Mouse (Mus musculus): ENCODE data around the gene Hibadh. TPM values are rescaled to one million over a fixed set of nuclear protein-coding genes. Genes with fewer than 3 reads are reported as not detected.

The Hibadh gene
- total RNA-seq, 2 experiments from 2014 or later: 46.5 to 49.3 TPM

DNA sequence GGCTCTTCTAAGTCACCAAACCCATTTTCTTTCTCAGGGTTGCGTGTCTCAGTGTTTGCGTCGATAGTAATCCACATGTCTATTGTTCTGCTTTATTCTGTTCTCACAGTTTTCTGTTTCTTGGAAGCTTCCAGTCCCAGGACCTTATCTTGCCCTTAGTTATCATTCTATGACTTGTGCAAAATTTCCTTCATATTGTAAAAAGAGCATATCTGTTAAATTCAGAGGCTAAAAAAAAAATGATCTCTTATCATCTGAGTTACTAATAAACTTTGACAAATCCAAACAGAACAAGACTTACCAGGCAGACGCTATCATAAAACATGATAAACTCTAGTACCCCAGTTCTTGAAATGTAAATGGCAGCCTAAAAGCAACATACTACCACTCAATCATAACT is 11.0 kb downstream of the Hibadh start:
- DNase-seq (ENCODE audit: extremely low spot score in 1 of 2, low spot score in 2 of 2): no peak
- Histone ChIP-seq H3K4me3 (no peak overlapping the region), H3K27ac (no peak overlapping the region)
- intact Hi-C loops (cut with DNase I): no loop called here
- TF ChIP-seq CTCF (IDR thresholded peaks at IDR 0.05): no peak

- Histone ChIP-seq H3K4me3 (no peak overlapping the region), H3K27ac (no peak overlapping the region)
- DNase-seq (ENCODE audit: extremely low spot score in 1 of 2, low spot score in 2 of 2): no peak
- no peak for TF ChIP-seq CTCF (IDR thresholded peaks at IDR 0.05)
- intact Hi-C loops (cut with DNase I): no loop called here
These were observed 13.5 kb downstream of the Hibadh start for GRCm38 (mm10) chr6:52626735-52627134.

- Histone ChIP-seq H3K27ac (no peak overlapping the region), H3K4me3 (no peak overlapping the region)
- TF ChIP-seq CTCF (IDR thresholded peaks at IDR 0.05): no peak
- intact Hi-C loops (cut with DNase I): no loop called here
- DNase-seq (ENCODE audit: extremely low spot score in 1 of 2, low spot score in 2 of 2): no peak
These were observed 16.4 kb downstream of the Hibadh start for GRCm38 (mm10) chr6:52623741-52624140.

- Histone ChIP-seq H3K27ac (no peak overlapping the region), H3K4me3 (no peak overlapping the region)
- no peak for DNase-seq (ENCODE audit: extremely low spot score in 1 of 2, low spot score in 2 of 2)
- TF ChIP-seq CTCF (IDR thresholded peaks at IDR 0.05): no peak
- intact Hi-C loops (cut with DNase I): no loop called here
These were observed 18.3 kb downstream of the Hibadh start for GRCm38 (mm10) chr6:52621731-52622480.

DNA sequence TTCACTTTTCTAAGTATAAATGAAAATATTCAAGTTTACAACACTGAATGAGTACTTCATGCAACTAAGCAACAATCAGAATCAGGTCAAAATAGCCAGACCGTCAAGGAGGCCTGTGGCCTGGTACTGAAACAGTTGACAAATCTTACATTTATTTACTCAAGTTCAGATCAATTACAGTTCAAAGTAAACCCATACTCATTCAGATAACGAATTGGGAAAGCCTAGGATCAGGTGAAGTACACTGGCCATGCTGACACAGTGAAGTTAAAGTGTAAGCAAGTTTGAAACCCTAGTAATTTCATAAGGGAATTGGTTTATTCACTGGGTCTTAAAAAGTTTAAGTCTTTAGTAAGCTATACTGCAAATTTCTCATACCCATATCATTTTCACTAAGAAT is 20.1 kb downstream of the Hibadh start:
- intact Hi-C loops (cut with DNase I): no loop called here
- H3K27ac ChIP-seq: no peak overlapping the region
- TF ChIP-seq CTCF (IDR thresholded peaks at IDR 0.05): no peak
- no peak for DNase-seq (ENCODE audit: extremely low spot score in 1 of 2, low spot score in 2 of 2)
- no peak overlapping the region for H3K4me3 ChIP-seq

GRCm38 (mm10) chr6:52609626-52610352 is 30.4 kb downstream of the Hibadh start:
- Histone ChIP-seq H3K4me3 (no peak overlapping the region), H3K27ac (no peak overlapping the region)
- intact Hi-C loops (cut with DNase I): loop anchor here (10.0 kb wide), 1 partner anchor 225 kb away; no protein-coding TSS in a partner anchor
- DNase-seq (ENCODE audit: extremely low spot score in 1 of 2, low spot score in 2 of 2): no peak
- TF ChIP-seq CTCF (IDR thresholded peaks at IDR 0.05): no peak

GRCm38 (mm10) chr6:52608121-52608520 is 32.1 kb downstream of the Hibadh start:
- H3K27ac ChIP-seq: no peak overlapping the region
- DNase-seq (ENCODE audit: extremely low spot score in 1 of 2, low spot score in 2 of 2): no peak
- intact Hi-C loops (cut with DNase I): loop anchor here (10.0 kb wide), 1 partner anchor 227 kb away; no protein-coding TSS in a partner anchor

DNA sequence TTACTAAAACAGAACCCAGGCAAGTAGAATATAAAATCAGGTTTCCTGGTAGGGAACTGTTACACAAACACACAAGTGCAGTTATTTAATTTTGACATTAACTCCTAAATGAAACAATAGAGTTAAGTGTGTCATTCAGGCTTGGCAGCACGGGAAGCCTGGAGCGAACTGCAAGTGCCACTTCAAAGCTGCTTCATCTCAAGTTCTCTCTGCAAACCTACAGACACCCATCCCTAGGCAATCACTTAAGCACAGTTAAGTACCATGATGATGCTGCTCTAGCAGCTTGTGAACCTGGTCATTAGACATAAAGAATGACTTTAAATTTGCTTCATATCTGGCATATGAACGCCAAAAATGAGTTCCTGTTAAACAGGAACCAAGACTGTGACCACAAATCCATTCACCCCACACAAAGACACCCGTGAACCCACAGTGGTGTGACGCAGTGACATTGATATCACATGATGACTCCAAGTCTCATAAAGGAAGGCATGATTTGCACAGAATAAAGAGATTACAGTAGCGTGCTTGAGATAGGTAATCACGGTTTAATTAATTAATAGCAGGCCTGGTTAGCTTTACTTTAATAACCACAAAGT is 33.3 kb downstream of the Hibadh start:
- intact Hi-C loops (cut with DNase I): loop anchor here (10.0 kb wide), 1 partner anchor 228 kb away; no protein-coding TSS in a partner anchor
- DNase-seq (ENCODE audit: extremely low spot score in 1 of 2, low spot score in 2 of 2): no peak
- no peak for TF ChIP-seq CTCF (IDR thresholded peaks at IDR 0.05)
- no peak overlapping the region for H3K4me3 ChIP-seq
- H3K27ac ChIP-seq: no peak overlapping the region

More at GRCm38 (mm10) chr6:52608121-52608520, 32.1 kb downstream of the Hibadh start:
- no peak overlapping the region for H3K4me3 ChIP-seq
- TF ChIP-seq CTCF (IDR thresholded peaks at IDR 0.05): no peak

DNA sequence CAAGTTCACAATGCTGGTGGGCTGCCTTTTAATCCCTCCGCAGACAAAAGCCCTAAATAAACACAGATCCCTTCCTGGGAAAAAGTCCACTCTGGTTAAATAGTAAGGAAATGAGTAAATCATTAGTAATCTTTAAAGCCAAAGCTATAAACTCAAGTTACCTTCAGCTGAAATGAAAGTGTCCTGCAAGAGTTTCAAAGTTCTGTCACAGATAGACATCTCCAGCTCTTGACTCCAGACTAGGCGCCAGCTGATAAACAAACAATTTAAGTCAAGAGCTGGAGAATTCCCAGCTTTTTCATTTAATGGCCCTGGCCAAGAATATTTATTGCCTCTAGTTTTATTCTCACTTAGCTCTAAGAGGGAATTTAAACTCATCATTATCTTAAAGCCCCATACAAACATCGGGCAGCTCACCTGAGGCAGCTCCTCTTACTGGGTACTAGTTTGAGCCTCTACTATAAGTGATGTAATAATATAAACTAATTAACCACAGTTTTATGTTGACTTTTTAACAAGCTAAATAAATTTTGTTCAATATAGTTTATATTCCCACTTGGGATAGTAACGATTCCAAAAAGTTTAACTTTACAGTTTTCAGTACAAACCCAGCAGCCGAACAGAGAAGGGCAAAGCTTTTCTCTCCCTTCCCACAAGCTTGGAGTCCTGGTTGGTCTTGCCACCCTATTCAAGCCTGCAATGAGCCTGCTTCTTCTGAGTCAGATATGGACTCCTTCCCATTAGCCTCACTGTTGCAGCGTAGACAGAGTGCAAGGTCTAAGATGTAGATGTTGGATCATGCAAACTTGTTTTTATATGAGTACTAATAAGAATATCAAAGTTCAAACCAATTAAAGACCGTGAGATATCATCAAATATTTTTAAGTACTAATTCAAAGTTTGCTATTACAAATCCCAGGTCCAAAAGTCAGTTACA is 38.2 kb downstream of the Hibadh start:
- no peak for DNase-seq (ENCODE audit: extremely low spot score in 1 of 2, low spot score in 2 of 2)
- H3K4me3 ChIP-seq: no peak overlapping the region
- no peak overlapping the region for H3K27ac ChIP-seq
- intact Hi-C loops (cut with DNase I): loop anchor here (2.0 to 10.0 kb wide), 2 partner anchors 233 to 295 kb away; no protein-coding TSS in a partner anchor
- no peak for TF ChIP-seq CTCF (IDR thresholded peaks at IDR 0.05)

DNA sequence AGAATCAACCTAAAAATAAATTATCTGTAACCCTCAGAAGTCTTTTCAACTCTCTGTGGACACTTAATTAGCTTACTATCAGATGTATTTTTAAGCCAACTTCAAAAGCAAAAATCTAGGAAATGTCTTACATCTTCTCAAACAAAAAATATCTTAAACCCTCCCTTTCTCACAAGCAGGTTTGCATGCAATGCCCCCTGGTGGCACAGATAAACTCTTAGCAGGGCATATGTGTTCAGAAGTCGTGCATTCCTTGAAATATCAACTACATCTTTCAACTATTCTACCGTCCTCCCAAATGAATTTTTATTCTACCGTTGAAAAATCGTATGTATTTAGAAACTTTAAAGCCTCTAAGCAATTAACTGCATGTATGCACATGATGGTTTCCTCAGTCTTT is 39.1 kb downstream of the Hibadh start:
- Histone ChIP-seq H3K27ac (no peak overlapping the region), H3K4me3 (no peak overlapping the region)
- DNase-seq (ENCODE audit: extremely low spot score in 1 of 2, low spot score in 2 of 2): peak; percentile 23 to 39
- TF ChIP-seq CTCF (IDR thresholded peaks at IDR 0.05): peak; percentile 83
- intact Hi-C loops (cut with DNase I): loop anchor here (2.0 to 10.0 kb wide), 2 partner anchors 234 to 294 kb away; no protein-coding TSS in a partner anchor

DNA sequence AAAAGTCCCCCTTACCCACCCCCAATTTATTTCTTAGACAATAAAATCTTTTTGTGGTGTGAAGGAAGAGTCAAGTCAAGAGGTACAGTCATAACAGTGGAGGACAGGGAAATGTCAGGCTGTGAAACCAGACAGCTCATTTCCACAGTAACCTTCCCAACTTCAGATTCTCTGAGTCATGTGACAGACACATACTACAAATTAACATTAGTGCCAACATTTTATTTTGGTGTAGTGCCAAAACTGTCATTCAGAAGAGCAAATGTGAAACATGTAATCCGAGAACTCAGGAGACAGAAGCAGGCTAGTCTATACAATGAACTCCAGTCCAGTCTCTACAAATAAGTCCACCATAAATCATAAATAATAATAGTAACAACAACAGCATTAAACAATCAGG is 45.4 kb downstream of the Hibadh start:
- no peak overlapping the region for H3K27ac ChIP-seq
- intact Hi-C loops (cut with DNase I): no loop called here
- H3K4me3 ChIP-seq: no peak overlapping the region
- DNase-seq (ENCODE audit: extremely low spot score in 1 of 2, low spot score in 2 of 2): no peak
- no peak for TF ChIP-seq CTCF (IDR thresholded peaks at IDR 0.05)

All from left cerebral cortex, adult 2 months (tissue).